Mouse (Mus musculus): ENCODE data around the gene Nsun2.
A peak's percentile ranks its signal among the peaks of the same experiment; 100 is the strongest.
"Not testable (repeated sequence)": the region's sequence is repeated elsewhere in the genome, so short reads cannot be mapped to it uniquely, and the experiment has no call there.

Nsun2 gene

DNA sequence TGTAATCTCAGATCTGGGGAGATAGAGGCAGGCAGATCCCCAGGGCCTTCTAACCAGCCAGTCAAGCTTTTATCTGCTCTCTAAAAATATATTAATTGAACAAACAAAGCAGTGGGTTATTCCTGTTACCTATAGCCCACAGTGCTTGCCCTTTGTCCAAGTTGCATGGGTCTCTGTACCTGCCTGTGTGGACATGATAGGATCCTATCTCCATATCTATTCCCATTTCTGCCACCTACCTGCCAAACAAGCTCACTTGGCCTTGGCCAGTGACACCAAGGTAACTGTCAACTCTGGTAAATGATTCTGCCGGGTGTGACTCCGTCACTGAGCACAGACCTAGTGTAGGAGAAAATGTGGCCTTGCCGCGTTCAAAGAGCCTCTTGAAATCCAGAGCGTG is 57.8 kb downstream of the Nsun2 start:
- no peak for DNase-seq (ENCODE audit: low spot score in 2 of 2)

DNA sequence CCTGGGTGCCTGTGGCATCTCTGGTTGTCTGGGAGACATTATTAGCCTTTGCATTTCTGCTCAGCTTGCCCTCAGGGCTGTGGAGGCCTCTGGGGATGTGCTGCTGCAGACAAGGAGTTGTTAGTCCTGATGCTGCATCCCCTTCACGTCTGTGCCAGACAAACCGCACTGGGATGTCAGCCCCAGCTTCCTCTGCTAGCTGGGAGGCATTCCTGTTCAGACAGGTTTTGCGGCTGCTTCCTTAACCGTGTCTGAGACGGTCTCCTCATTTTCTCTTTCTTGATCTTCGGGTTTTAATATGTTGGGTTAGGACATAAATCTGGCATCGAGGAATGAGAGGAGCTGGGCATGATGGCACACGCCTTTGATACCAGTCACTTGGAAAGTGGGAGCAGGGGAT is 58.7 kb downstream of the Nsun2 start:
- no peak for DNase-seq (ENCODE audit: low spot score in 2 of 2)

DNA sequence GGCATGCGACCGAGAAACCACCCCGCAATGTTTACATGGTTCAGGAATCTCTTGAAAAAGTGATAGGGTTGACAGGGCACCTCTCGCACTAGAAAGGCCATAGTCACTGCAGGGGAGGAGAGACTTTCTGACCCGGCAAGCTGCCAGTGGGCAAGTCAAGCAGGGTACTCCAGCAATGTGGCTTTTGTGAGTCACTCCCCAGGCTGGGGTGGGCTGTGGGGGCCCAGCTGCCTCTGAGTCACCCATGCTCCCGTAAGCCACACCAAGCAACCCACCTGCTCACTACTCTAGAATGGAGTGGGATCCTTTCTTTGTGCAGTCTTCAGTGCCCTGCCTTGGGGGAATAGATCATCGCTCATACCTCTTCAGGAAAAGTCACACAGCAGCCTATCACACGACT is 59.9 kb downstream of the Nsun2 start:
- DNase-seq (ENCODE audit: low spot score in 2 of 2): no peak

DNA sequence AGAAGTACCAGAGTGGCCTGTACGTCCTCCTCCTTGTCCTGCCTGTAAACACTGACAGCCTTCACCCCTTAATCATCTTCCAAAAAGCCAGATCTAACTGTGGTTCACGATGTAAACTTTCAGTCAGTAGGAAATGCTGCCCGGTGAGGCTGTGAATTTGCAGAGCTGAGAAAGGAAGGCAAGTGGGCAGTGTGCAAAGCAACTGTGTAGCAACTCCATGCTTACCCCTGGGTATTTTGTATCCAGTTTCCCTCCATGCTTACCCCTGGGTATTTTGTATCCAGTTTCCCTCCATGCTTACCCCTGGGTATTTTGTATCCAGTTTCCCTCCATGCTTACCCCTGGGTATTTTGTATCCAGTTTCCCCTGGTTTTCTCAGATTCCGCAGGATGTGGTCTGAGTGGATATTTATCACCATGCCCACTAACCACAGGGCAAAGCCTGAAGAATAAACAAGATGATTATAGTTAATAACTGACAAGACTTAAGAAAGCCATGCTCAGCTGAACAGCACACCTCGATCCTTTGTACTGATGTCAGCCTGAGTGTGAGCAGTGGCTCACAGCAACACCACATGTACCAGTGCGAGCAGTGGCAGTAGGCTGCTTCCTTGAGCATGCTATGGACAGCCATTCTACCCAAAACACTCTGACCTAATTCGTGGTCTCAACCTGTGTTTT is 61.2 kb downstream of the Nsun2 start:
- no peak for DNase-seq (ENCODE audit: low spot score in 2 of 2)

DNA sequence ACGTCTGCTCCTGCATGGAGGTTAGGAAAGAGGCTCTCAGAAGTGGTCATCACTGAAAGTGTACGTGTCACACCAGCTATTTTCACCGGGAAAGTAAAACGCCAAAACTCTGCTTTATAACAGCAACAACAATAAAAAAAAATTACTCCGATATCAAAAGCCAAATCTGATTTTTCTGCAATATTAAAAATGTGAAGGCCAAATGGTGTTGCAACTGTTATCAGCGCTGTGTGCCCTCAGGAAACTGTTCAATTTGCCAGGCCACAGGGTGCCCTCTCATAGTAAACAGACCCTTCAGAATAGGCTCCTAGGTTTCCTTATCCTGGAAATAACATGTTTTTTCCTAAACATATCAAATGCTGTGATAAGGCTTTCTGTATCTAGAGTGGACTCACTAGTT is 62.4 kb downstream of the Nsun2 start:
- no peak for DNase-seq (ENCODE audit: low spot score in 2 of 2)

DNA sequence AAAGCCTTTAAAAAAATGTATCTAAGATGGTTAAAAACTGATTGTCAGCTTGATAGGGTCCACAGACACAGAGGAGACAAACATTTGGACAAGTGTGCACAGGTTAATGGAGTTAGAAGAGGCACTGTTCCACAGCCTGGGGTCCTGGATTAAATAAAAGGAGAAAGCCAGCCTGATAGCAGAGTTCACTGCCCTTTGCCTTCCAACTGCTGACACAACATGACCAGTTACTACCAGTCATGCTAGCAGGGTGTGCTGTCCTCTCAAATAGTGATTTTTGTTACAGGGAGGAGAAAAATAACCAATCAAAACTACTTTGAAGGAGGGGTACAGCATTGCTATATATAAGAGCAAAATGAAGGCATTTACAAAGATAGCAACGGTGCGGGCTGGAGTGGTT is 63.0 kb downstream of the Nsun2 start:
- DNase-seq (ENCODE audit: low spot score in 2 of 2): no peak

DNA sequence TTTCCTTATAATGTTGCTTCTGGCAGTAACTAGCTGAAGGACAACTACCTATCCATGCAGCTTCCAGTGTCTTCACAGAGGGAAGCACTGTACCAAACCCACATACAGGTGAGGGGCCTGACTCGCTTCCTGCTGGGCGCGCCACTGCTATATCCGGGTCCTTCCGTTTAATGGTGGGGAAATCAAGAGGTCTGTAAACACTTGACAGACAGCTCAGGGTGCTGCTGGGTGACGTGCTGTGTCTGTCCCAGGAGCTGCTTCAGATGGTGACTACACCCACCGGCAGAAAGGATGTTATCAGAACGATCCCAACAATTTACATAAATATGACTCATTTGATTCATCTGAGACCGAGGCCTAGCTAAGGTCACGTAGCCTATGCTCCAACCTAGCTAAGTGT is 65.3 kb downstream of the Nsun2 start:
- no peak for DNase-seq (ENCODE audit: low spot score in 2 of 2)

DNA sequence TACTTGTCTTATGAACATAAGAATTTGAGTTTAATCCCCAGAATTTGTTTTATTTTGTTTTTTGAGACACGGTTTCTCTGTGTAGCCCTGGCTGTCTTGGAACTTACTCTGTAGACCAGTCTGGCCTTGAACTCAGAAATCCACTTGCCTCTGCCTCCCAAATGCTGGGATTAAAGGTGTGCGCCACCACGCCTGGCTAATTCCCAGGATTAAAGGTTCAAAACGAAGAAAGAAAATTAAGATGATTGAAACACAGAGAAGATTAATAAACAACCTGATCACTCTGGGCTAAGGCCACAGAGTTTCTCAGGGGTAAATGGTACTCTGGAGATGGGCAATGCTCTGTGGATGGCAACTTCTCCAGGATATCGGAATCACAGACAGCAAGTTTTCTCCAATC is 67.3 kb downstream of the Nsun2 start:
- DNase-seq (ENCODE audit: low spot score in 2 of 2): not testable (repeated sequence)

DNA sequence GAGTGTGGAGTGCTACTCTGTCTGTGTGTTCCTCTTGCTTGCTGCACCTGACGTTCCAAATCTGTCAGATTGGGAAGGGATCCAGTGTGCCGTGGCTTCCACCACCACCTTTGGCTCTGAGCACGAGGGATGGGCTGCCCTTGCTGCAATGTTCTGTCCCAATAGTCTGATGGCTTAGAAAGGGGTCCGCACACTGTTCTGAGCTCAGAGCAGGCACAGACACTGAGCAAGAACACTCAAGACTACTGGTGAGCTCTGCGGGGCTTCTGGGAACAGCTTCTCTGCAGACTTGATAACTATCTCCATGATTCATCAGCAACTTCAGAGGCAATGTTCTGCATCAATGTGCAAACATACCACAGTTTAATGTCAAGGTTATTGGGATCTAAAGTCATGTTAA is 67.8 kb downstream of the Nsun2 start:
- DNase-seq (ENCODE audit: low spot score in 2 of 2): no peak

DNA sequence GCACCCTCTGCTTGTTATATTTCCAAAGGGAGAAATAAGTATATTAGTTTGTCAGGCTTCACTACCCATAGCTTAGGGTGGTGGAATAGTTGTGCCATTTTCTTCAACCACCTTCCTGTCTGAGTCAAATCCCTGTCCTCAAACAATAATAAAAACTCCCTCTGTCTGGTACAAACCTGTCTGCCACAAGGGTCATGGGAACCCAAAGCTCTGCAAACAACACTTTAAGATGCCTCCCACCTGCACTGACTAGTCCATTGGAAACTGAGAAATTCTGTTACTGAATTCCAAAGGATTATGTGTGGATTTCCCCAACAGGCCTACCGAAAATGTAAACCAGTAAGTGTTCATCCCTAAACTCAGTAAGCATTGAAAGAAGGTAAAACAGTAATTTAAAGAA is 71.1 kb downstream of the Nsun2 start:
- no peak for DNase-seq (ENCODE audit: low spot score in 2 of 2)

DNA sequence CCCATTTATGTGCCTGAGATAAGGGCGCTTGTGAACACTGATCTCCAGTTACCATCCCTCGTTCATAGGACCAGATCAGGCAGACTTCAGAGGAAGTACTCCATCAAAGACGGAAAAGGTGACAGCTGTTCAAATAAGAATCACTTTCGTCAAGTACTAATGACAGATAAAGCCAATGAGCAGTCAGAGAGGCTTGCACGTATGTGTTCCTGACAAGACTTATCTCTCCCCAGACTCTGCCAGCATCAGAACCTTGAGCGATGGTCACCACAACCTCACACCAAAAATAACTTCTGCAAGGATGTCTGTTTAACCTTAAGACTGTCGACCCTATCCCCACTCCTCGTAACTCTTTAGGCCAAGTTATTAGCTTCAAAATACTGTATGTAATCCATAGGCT is 75.2 kb downstream of the Nsun2 start:
- no peak for DNase-seq (ENCODE audit: low spot score in 2 of 2)

DNA sequence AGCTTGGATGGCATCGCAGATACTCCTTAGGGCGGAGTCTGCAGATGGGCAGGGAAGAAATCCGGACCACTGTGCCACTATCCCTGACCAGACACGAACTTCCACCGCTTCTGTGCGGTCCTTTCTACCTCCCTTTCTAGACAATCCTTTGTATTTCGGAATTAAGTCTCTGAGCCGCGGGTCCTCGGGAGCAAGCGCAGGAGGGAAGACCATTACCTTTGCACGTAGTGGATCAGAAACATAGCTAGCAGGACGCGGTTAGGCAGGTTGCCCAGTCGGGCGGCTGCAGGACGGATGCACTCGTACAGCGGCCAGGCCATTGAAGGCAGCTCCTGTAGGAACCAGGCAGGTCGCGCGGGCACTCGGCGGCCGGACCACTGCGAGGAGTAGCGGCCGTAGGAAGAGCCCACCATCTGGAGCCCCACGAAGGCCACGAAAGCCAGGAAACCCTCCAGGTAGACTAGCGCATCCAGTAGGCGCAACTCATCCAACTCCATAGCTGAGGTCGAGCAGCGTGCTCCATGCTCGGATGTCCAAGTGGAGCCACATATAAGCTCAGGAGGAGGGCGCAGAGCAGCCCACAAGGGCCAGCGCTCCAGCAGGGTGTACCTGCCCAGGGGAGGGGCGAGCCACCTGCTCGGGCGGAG is 77.3 kb downstream of the Nsun2 start:
- peak; percentile 39 to 76 for DNase-seq (ENCODE audit: low spot score in 2 of 2)

DNA sequence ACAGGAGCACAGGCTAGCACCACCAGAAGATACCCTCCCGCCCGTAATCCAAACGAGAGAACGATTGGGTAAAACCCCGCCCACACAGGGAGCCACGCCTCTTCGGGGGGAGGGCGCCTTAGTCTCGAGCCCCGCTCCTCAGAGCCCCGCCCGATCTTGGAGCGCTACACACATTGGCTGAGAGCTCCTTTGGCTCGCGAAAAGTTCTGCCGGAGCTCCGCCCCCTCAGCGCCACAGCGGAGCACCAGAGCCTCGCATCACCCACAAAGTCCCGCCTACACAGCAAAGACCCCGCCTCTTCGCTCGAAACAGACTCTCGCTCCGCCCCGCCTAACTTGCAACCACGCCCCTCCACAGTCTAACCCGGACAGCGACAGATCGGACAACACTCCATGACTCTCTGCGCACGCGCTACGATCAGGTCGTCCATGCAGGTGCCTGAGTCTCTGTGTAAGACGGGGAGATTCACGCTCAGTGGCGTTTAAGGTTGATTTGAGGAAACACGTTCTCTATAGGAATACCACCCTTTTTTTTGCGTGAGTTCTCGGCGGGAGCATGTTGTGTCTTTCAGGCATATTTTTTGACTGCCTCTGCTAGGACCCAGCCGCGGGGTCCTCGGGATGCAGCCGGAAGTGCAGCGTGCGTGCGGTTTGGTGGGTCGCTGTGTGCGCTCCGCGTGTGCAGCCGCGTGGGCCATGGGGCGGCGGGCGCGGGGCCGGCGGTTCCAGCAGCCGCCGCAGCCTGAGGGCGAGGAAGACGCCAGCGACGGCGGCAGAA is 78.0 kb downstream of the Nsun2 start, which contains the start of gene Srd5a1:
TSS of gene Srd5a1 (minus strand) at position 45 of the 777 bp plus-strand sequence.
- DNase-seq (ENCODE audit: low spot score in 2 of 2): peak; percentile 99

DNA sequence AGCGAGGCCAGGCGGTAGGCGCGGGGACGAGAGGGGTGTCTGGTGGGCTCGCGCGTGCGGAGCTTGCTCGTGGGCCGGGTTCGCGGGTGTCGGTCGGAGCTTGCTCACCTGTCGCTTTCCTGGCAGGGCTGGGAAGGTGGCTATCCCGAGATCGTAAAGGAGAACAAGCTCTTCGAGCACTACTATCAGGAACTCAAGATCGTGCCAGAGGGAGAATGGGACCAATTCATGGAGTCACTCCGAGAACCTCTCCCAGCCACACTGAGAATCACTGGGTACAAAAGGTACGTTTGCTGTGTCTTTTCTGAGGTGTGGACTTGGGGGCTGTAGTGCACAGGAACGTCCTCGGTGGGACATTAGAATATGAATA is 78.6 kb downstream of the Nsun2 start:
- DNase-seq (ENCODE audit: low spot score in 2 of 2): no peak

DNA sequence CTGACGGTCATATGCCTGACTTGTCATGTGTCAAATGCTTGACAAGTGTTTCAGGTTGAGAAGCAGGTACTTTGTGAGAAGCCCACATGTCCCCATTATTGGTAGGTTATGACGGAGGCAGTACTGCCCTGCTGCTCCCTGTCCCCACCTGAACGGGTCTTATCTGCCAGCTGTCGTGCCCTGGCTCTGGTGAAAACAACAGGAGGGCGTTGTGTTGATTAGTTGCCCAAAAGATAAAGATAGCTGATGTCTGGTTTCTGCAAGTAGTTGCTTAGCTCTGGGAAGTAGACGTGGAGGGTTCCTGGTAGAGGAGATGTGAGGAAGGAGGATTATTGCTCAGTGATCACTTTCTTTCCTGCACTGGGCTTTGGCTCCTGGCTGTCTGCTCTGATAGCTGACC is 83.2 kb downstream of the Nsun2 start:
- DNase-seq (ENCODE audit: low spot score in 2 of 2): no peak

DNA sequence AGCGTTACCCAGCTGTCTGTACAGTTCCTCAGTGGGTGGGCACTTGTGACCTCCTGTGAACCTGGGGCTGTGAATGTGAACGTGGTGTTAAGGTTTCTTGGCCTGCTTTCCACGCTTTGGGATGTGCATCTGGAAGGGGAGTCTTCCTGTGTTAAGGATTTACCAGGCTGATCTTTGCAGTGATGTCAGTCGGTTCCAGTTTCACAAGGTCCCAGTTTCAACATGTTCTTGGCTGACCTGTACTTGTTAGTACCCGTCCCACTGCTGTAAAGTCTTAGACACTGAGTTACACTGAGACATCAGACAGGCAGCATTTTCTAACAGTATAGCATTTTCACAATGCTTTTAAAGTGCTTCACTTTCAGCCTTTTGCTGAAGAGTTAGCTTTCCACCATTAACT is 90.3 kb downstream of the Nsun2 start:
- DNase-seq (ENCODE audit: low spot score in 2 of 2): no peak

DNA sequence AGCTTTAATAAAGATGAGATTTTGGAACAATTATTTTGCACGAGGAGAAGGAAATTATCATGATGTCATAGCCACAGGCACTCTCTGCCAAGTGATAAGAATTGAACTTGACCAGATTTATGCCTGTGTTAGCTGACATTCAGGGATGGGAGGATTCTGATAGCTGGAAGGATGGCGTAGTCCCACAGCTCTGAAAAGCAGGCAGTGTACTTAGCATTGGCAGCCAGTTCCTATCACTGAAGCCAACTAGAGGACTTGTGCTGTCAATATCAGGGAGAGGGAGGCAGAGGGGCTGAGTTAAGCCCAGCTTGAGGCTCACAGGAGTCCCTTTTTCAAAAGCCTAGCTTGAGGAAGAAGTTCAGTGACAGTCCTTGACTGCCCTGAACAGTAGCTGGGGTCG is 91.0 kb downstream of the Nsun2 start:
- no peak for DNase-seq (ENCODE audit: low spot score in 2 of 2)

DNA sequence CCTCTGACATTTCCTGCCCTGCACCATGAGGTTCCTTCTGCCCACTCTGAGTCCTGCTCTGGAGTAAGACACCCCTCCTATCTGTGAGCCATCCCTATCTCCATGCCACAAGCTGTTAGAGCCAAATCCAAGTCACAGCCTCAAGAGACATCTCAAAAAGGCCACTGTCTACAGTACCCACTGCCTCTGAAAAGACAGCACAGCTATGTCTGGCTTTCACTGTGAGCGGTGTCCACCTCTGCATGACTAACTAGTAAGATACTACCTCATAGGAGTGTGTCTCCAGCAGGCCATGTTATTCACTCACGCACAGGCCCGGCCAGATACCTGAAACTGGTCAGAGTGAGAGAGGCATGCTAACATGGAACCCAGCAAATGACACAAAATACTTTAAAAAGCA is 94.4 kb downstream of the Nsun2 start:
- no peak for DNase-seq (ENCODE audit: low spot score in 2 of 2)

DNA sequence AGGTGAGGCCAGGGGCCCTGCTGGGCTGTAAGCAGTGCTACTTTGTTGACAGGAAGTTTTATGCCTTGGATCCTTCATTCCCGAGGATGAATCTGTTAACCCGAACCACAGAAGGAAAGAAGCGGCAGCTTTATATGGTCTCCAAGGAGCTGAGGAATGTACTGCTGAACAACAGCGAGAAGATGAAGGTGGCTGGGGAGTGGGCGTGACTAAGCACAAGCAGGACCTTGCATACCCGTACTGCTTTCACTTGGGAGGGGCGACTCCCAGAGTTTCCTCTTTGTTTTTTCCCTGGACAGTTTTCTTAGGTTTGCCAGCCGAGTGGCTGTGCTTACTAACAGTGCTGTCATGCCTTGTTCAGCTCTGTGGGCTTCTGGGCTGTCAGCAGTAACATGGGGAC is 97.0 kb downstream of the Nsun2 start:
- DNase-seq (ENCODE audit: low spot score in 2 of 2): peak in 1 of 2 experiments; percentile 10

DNA sequence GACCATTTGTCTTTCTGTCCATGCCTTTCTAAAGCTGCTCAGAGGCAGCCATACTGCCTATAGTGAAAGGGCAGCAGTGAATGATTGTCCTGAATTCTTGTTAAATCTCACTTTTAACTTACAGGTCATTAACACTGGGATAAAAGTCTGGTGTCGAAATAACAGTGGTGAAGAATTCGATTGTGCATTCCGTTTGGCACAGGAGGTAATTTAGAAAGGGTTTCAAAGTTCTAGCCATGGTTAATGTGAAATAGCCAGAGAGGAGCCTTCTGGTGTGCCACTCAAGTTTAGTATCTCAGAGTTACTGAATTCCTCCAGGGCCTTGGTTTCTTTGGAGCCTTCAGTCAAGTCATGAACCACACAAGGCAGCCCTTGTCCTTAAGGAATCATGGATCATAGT is 97.6 kb downstream of the Nsun2 start:
- no peak for DNase-seq (ENCODE audit: low spot score in 2 of 2)

DNA sequence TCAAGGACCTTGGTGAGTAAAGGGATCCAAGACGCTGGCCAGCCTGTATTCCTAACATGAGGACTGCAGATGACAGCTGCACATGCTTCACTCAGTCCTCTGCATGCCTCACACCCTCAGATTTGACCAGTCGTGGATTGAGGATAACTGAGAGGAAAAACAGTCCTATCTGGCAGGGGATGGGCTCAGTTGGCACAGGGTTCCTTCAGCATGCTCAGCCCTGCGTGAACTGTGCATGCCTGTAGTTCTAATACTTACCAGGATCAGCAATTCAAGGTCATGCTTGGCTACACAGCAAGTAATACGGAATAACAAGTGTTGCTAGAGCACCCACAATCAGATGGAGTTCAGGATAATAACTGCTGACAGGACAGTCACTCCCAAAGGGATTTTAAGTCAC is 98.1 kb downstream of the Nsun2 start:
- DNase-seq (ENCODE audit: low spot score in 2 of 2): no peak

DNA sequence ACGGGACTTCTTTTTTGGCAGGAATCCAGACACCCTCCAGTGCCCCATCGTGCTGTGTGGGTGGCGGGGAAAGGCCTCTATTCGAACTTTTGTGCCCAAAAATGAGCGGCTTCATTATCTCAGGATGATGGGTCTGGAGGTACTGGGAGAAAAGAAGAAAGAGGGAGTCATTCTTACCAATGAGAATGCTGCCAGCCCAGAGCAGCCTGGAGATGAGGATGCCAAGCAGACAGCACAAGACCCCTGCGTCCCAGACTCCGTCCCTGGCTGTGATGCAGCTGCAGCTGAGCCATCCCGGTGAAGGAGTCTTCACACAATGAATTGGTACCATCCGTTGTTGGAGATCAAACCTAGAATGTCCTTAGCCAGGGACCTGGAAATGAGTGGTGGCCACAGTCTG is 100.0 kb downstream of the Nsun2 start:
- no peak for DNase-seq (ENCODE audit: low spot score in 2 of 2)

DNA sequence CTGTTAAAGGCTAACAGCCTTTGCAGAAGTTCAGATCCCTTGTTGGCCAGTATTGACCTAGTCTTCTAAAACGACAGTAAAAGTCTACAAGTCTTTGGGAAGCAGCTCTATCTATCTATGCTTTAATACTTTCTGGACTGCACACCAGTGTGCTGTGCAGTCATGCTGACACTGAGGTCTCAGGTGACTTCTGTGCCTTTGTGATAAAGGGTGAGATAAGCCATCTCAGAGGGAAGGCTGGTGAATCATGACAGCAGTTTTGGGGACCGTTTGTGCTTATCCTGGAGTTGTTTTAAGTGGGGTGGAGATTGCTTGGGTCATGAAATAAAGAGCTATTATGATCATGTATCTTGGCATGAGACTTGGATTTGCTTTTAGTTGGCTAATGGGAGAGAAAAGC is 100.4 kb downstream of the Nsun2 start:
- no peak for DNase-seq (ENCODE audit: low spot score in 2 of 2)

All from spleen, postnatal 4 days (tissue).